Mouse (Mus musculus) erythroid progenitor cell, adult 5-6 weeks (primary cell): ENCODE data around the gene Hrc. TPM values are rescaled to one million over a fixed set of nuclear protein-coding genes. Genes with fewer than 3 reads are reported as not detected.
"Not testable (repeated sequence)": the region's sequence is repeated elsewhere in the genome, so short reads cannot be mapped to it uniquely, and the experiment has no call there.

Source experiments
- ATAC-seq: replicated peaks from 2 replicates; pipeline ENCODE4 v1.8.0; 2016; ENCODE audit warnings: moderate number of reproducible peaks, mild to moderate bottlenecking, moderate TSS enrichment, inconsistent platforms; ENCODE audit not compliant: poor library complexity, low FRiP score, severe bottlenecking
- total RNA-seq, 2 experiments: library from RNA; stranded (forward) in 1 of 2; stranded (reverse) in 1 of 2; fragments of 150-400 nt in 1 of 2; fragments of 186-747, 209-891 nt in 1 of 2; gene quantifications; 2 replicates each; pipeline versions ENCODE4 v1.2.3 to v1.2.4; 2015 to 2017; ENCODE audit warnings: low replicate concordance in 2 of 2

The Hrc gene
- total RNA-seq, 2 experiments from 2014 or later: not detected

DNA sequence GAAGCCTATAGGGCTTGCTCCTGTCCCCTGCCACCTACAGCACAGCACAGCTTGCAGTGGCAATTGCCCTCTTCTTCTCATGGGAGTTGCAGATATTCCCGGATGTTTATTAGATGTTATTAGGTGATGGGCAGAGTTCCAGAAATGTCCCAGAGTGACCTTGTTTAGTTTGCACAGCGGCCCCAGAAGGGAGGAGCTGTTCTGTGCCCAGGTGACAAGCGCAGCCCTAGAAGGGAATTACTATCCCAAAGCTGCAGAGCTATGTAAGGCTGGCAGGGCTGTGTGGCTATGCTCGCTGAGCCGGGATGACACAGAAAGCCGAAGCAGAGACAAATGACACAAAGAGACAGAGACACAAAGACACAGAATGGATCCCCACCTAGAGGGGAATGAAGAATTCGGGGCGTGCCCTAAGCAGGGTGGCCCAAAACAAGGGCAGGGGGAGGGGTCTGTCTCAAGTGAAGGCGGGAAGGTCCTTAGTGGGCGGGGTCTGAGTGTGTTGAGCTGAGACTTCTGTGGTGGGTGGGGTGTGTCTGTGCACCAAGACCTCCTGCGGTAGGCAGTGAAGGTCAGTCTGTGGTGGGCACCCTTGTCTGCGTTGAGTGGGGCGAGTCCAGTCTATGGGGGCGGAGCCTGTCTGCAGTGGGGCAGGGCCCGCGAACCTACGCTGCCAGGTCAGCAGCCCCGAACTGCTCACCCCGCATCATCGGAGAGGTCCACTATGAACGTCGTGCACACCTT lies 2.2 kb upstream of the Hrc start:
- no peak for ATAC-seq

DNA sequence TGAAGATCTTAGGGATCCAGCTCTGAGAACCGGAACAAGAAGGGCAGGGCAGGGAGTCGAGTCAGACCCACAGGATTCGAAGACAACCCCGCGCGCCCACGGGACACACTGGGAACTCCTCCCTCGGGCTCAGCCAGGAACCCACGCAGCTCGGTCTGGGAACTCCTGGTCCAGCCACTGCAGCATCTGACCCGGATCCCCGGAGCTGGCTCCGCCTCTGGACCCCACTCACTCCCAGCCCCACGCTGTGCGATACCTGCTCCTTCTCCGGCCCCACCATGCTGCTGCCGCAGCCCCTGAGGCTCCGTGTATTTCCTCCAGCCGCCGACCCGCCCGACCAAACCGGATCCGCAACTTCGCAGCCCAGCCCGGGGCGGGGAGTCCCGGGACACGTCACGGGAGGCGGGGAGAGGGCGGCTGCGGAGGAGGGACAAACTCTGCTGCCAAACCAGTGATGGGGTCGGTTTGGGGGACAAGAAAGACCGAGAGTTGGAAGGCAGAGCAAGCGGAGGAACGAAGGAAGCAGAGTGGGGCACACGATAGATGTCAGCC lies 1.6 kb upstream of the Hrc start, which contains the start of gene Trpm4:
Gene Trpm4, minus strand, starts transcription at position 350 of the 552 bp plus-strand sequence.
- ATAC-seq: peak; percentile 23; the same call in 1 of the 2 replicates

DNA sequence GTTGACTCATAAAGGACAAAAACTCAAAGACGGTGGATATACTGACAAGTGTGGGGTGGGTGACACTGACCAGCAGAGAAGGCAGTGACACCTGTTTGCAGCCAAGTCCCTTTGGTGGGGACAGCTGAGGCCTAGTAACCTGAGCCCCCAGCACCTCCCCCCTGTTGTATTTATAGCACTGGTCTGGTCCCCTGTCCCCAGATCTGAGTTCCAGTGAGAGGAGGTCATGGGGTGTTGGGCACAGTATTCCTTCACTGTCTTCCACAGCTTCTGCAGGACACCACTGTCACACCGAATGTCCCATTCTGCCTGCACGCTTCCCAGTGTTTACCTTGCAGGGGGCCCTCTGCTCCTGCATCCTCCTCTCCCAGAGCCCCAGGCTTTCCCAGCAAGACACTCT lies 485 bp upstream of the Hrc start:
- no peak for ATAC-seq

DNA sequence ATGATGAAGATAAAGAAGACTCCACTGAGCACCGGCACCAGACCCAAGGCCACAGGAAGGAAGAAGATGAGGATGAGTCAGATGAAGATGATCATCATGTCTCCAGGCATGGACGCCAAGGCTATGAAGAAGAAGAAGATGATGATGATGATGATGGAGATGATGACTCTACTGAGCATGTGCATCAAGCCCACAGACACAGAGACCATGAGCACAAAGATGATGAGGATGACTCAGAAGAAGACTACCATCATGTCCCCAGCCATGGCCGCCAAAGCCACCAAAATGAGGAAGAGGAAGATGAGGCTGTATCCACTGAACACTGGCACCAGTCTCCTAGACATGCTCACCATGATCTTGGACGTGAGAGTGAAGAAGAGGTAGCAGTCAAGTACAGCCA lies 1.2 kb downstream of the Hrc start:
- ATAC-seq: no peak

DNA sequence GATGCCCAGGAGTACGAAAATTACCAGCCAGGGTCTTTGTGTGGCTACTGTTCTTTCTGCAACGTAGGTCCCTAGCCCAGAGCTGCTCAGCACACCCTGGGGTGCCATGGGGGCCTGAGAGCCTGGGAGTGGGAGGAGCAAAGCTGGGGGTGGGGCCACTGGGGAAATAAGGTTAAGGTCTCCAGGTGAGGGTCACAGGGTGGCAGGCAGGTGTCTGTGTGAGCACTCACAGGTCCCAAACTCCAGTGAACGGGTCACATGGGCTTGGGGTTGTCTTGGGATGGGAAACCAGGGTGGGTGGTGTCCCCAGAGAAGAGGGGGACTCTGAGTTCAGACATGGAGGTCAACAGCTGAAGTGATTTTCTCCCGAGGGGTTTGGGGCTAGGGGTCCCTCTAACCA lies 2.4 kb downstream of the Hrc start:
- no peak for ATAC-seq

DNA sequence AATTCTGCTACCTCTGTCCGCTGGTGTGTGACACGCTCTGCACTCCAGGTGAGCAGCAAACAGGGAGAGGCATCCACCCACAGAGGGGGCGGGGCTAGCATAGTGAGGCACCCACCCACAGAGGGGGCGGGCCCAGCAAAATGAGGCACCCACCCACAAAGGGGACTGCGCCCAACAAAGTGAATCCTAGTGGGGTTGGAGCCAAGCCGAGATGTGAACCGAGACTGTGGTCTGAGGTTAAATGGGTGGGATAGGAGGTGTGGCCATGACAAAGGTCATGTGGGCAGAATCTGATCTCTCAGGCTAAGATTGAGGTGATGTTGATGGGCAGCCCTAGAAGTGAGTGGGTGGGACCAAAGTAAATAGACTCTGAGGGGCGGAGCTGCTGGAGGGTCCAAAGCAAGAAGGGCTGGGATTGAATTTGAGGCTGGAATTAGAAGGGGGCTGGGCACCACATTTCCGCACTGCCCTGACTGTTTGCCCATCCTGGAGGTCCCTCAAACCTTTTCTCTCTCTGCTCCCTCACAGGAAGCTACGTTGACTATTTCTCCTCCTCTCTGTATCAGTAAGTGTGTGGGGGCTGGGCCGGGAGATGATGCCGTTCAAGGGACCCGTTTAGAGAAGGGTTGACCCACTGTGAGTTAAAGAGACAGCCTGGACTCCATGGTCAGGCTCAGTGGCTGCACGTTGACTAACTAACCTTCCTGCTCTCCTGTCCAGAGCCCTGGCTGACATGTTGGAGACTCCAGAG lies 3.2 kb downstream of the Hrc start:
- no peak for ATAC-seq

DNA sequence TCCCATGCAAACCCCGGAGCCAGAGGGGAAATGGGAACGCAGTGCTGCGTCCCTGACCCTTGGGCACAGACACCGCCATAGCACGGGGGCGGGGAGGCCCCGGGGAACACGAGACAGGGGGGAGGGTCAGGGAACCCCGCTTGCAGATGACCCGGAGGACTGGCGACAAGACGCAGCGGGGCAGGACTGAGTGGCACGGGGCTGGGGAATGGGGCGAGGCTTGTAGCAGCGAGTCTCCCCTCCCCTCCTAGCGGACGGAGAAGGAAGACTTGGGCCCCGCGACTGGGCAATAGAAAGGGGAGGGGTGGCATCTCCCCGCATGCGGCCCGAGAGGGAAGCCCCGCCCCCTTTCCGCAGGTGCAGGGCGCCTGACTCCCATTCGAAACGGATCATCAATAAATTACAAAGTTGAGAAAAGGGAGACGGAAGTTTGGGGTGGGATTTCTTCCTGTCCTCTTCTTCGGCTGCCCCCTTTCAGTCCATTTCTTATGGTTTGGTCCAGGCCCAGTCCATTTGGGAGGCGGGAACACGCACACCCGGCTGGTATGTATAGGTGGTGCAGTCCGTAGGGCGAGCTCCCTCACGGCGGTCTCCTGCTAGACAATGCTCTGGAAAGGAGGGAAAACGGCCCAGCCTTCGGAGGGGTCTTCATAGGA lies 4.4 kb downstream of the Hrc start:
- ATAC-seq: peak; percentile 68

DNA sequence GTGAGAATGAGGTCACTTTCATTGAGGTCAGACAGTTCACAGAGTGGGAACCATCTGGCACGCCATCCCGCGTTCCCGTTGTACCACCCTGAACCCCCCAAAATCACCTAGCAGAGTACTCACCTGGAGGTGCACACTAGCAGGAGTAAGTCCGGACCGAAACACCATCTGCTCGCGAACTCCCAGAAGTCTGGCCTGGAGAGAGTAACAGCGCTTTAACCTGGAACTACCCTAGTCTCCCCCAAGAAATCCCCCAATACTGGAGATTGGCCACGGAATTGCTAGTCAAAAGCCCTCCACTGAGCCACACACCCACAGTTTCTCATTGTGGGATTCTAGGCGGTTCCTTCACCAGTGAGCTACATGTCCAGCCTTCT lies 5.0 kb downstream of the Hrc start:
- no peak for ATAC-seq

DNA sequence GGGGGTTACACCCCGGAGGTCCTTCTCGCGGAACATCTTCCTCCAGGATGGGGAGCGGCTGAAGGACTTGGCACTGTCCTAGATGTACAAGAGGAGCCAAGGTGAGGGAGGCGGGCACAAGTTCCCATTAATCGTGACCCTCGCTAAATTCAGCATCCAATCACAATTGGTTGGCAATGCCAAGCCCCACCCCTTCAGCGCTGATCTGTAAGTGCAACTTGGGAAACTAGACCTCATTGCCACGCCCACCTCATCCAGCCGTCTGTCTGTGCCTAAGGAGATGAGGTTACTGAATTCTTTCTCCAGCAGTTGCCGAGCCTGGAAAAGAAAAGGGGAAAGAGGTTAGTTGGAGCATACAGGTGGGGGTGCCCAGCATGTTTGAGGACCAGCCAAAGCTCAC lies 5.6 kb downstream of the Hrc start:
- ATAC-seq: peak; percentile 45; the same call in 1 of the 2 replicates

DNA sequence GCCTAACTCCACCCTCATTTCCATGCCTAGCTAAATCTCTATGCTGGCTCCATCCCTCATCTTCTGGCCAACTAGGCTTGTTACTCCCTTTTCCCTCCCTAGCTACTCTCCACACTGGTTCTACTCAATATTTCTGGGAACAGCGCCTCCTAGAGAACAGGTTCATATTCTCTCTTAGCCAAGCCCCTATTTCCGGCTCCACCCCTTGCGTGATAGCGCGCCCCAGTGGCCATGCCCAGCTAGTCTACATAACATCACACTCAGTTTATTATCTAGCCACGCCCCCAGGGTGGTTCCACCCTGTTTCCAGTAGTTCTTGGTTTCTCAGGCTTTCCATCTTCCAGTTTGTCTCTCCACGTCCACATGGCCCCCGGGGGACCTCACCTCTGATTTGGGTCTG lies 6.2 kb downstream of the Hrc start:
- peak; percentile 58; the same call in 1 of the 2 replicates for ATAC-seq

DNA sequence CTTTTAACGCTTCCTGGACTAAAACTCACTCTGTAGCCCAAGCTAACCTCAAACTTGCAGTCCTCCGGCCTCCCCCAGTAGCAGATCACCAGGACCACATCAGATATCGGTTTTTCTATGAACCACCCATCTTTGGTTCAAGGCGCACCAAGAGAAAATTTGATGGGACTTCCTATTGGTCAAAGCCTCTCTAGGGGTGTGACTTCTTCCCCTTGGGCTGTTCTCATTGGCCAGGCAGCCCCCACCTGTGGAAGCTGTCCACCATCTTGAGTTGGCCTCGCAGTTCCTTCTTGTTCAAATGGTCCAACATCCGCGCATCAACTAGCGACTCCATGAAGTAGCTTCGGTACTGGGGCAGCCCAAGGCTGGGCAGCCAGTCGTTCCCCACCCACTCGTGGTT lies 7.0 kb downstream of the Hrc start:
- no peak for ATAC-seq

DNA sequence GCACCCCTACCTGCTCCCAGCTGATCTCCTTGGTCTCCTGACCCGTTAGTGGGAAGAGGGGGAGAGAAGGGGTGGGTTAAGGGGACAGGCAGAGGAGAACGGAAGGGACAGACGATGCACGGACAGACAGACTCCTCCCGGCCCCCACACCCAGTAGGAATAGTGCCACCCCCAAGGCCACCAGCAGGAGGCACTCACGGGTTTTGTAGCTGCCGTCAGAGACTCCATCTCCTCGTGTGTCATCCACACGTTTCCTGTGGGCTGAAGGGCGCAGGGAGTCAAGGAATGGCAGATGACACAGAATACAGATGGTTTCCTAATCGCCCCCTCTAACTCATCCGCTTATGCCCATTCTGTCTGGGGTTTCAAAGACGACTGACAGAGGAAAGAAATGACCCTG lies 8.5 kb downstream of the Hrc start:
- no peak for ATAC-seq

DNA sequence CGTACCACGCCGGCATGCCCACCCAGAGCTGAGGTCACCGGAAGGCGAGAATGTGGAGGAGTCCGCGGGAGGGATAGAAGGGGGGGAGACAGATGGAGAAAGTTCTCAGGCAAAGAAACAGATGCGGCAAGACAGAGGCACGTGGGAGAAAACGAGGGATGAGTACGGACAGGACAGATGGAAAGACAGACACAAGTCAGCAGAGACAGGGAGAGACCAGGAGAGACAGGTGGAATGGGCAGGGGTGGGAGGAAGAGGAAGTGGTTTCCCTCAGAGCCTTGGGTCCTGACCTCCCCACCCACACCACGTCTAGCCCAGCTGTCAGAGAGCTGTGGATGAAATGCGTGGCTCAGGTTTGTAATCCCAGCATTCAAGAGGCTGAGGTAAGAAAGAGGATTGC lies 11.8 kb downstream of the Hrc start:
- ATAC-seq: no peak

DNA sequence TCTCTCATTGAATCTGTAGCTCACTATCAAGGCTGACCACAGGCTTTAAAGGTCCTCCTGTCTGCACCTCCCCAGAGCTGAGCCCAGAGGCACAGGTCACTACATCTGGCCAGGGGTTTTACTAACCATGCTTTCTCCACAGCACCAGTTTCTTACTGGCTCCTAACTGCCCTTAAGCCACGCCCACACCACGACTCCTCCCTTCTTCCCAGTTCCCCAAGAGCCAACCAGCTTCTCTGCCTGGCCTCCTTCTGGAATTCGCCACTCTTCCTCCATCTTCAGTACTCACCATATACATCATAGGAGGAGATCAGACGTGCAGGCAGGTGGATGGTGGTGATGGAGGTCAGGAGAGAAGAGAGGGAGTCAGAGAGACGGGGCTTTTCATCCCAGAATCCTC lies 18.0 kb downstream of the Hrc start:
- ATAC-seq: no peak

DNA sequence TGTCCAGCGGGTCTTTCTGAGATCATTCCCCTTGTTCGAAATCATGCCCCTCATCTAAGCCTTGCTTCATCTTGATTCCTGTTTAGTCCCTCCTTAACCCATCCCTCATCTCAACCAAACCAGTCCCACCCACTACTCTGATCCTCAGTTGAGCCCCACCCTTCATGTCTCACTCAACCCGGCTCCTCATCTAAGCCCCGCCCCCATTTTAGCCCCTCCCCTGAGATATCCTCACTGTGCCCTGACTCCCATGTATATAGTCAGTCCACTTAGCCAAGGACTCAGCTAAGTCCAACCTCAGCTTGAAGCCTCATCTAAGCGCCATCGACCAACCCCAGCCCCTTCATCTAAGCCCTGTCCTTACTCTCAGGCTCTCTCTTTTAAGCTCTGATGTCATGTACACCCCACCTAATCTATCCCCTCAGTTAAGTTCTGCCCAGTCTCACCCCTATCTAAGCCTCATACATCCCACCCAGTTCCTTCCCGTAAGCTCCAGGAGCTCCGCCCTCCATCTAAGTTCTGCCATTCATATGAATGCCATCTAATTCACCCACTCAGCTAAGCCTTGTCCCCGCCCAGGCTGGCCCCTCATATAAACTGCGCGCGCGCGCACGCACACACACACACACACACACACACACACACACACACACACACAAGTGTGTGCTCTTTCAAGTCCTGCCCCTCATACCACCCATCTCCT lies 20.4 kb downstream of the Hrc start:
- ATAC-seq: no peak

DNA sequence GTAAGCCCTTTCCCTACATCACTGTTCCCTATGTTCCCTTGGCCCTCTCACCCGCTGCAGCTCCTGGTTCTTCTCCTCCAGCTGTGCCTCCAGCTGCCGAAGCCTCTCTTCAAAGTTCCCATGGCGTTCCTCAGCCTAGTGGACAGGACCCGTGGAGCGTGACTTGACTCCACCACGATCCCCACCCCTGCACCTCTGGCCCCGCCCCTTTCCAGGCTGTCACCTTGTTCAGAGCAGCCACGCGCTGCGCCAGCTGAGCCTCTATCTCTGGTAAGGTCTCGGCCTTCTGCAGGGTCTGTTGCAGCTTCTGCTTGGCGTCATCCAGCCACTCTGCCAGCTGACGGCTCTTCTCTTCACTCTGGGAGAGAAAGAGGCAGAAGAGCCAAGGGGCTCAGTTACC lies 21.0 kb downstream of the Hrc start:
- no peak for ATAC-seq

DNA sequence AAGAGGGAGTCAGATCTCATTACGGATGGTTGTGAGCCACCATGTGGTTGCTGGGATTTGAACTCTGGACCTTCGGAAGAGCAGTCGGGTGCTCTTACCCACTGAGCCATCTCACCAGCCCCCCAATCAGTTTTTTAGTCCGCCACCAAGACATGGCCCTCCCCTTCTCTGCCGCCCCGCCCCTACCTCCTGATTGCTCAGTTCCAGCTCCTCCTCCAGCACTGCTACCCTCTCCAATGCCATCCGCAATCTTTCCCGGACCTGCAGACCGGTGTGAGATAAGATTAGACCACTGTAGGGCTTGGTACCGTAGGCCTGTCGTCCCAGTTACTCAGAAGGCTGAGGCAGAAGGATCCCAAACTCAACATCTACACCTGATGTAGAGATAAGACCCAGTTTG lies 24.0 kb downstream of the Hrc start:
- ATAC-seq: not testable (repeated sequence)

DNA sequence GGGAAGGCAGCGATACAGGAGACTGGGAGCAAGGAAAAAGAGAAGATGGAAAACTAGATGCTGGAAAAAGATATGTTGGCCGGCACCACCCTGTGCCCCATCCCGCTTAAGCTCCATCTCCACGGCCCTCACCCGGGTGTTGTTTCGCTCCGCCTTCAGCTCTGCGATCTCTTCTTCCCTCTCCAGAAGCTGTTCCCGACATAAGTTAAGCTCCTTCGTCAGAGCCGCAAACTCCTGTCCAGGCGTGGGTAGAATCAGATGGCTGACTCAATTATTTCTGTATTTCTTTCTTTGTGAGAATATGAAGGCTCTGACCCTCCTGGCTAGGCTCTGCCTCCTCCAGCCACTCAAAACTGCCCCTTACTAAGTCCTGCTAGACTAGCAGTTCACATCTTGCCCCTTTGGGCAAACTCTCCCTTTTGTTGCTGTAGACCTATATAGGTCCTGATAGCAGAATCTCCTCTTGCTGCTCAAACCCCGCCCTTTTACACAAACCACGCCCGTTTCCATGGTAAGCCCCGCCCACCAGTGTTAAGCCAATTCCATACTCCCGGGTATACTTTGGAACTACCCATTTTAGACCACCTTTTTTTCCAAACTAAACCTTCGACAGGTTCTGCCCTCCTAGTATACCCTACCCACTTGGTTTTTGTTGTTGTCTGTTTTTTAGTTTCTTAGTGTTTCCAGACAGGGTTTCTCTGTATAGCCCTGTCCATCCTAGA lies 25.5 kb downstream of the Hrc start:
- ATAC-seq: no peak

DNA sequence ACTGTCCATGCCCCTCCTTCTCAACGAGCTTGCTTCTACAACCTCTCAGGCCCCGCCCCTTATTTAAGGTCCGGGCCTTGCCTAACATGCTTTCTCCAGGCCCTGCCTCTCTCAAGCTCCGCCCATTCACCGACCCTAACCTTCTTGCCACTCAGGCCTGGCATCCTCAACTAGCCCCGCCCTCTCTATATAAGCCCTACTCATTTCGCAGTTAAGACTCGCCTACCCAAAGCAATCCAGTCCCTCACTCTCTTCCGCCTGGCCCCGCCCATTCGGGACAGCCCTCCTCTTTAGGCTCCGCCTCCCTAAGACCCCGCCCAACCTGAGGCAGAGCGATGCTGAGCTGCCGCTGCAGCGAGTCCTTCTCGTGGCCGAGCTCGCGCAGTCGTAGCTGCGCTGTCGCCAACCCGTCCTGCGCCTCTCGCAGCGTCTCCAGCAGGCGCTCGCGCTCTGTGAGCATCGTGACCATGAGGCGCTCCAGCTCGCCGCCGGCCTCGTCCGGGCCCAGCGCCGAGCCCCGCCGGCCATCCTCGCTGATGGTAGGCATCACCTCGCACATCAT lies 26.2 kb downstream of the Hrc start:
- no peak for ATAC-seq
